Mouse (Mus musculus): ENCODE data around the gene Wdr75.

- TF ChIP-seq CTCF (IDR thresholded peaks at IDR 0.05; ENCODE audit: insufficient read depth, low read length) (no peak), POLR2A (IDR thresholded peaks at IDR 0.05; ENCODE audit: borderline replicate concordance, extremely low read depth, low read depth, low read length) (no peak)
Measured at GRCm38 (mm10) chr1:45868479-45869137, 73.6 kb downstream of the Wdr75 start.

Measured in lung, adult 2 months (tissue).